Mouse (Mus musculus) thymus, adult 2 months (tissue): ENCODE results near the gene Ntn4. TPM values are rescaled to one million over a fixed set of nuclear protein-coding genes. Genes with fewer than 3 reads are reported as not detected.

Source experiments
- DNase-seq: peaks from one replicate; pipeline ENCODE4 v3.0.0; 2021
- H3K27ac ChIP-seq: fragments of 200-500 bp; 2 replicates; pipeline ENCODE4 v1.5.1; 2012; ENCODE audit warnings: low read length, control low read depth; ENCODE audit not compliant: control insufficient read depth, insufficient read depth
- H3K27me3 ChIP-seq: fragments of 200-500 bp; 2 replicates; pipeline ENCODE4 v1.6.1; 2012; ENCODE audit warnings: mild to moderate bottlenecking, low read length, moderate library complexity, mixed read lengths; ENCODE audit not compliant: control insufficient read depth, insufficient read depth
- H3K36me3 ChIP-seq: fragments of 200-500 bp; 2 replicates; pipeline ENCODE4 v1.6.1; 2012; ENCODE audit warnings: mild to moderate bottlenecking, low read length, moderate library complexity; ENCODE audit not compliant: control insufficient read depth, insufficient read depth
- H3K4me1 ChIP-seq: fragments of 200-500 bp; replicated peaks from 2 replicates; pipeline ENCODE4 v1.6.1; 2012; ENCODE audit warnings: low read length; ENCODE audit not compliant: control insufficient read depth, insufficient read depth
- H3K4me3 ChIP-seq: fragments of 200-500 bp; 2 replicates; pipeline ENCODE4 v1.5.1; 2012; ENCODE audit warnings: mild to moderate bottlenecking, low read length, control low read depth, moderate library complexity; ENCODE audit not compliant: control insufficient read depth, insufficient read depth
- CTCF ChIP-seq: fragments of 200-500 bp; IDR thresholded peaks from 2 replicates; pipeline ENCODE4 v1.5.1; 2012; ENCODE audit warnings: mild to moderate bottlenecking, control low read depth, low read length, moderate library complexity, borderline replicate concordance; ENCODE audit not compliant: control insufficient read depth, poor library complexity, insufficient read depth; ENCODE audit errors: extremely low read depth
- POLR2A ChIP-seq: fragments of 200-500 bp; IDR thresholded peaks from 2 replicates; pipeline ENCODE4 v1.6.1; 2012; ENCODE audit warnings: mild to moderate bottlenecking, low read length, control low read depth, moderate library complexity; ENCODE audit not compliant: control insufficient read depth, poor library complexity, insufficient read depth; ENCODE audit errors: extremely low read depth
- WGBS: fragments of 180-500 bp; shearing (Covaris S2); methylation state at CpG from one replicate; pipeline ENCODE4 v1.1.7; 2018; 5-methylcytosine and 5-hydroxymethylcytosine counted together
- polyA plus RNA-seq: library from polyadenylated mRNA; depleted of rRNA; stranded (reverse); fragments of >200 nt; gene quantifications from 2 replicates; pipeline ENCODE4 v1.2.3, GENCODE M21; 2012; rRNA removed

Gene Ntn4
- 1.1 and 1.3 TPM in 2 replicates for polyA plus RNA-seq

GRCm38 (mm10) chr10:93640521-93640952 lies at the start of gene Ntn4:
TSS of gene Ntn4 (plus strand) at chr10:93640681.
- WGBS = 8% methylated on average over 28 of the region's 30 CpGs
- DNase-seq = no peak
- H3K27ac ChIP-seq = no peak within 1 kb of the TSS
- H3K27me3 ChIP-seq = peaks cover 22% of the 10 kb centered on the region
- no peaks in the 10 kb centered on the region for H3K36me3 ChIP-seq
- peak within 1 kb of the TSS; percentile 47 for H3K4me3 ChIP-seq
- no peak for TF ChIP-seq CTCF
- TF ChIP-seq POLR2A = no peak
- peaks cover 15% of the 10 kb centered on the region for H3K4me1 ChIP-seq

- H3K4me3 ChIP-seq = no peak overlapping the region
- peaks cover 9% of the 10 kb centered on the region for H3K4me1 ChIP-seq
- peak; percentile 53 for DNase-seq
- no peaks in the 10 kb centered on the region for H3K27me3 ChIP-seq
- WGBS = 81% methylated on average over 12 of the region's 12 CpGs
- H3K36me3 ChIP-seq = no peaks in the 10 kb centered on the region
- TF ChIP-seq POLR2A = no peak
- TF ChIP-seq CTCF = no peak
- H3K27ac ChIP-seq = no peak overlapping the region
These were observed 48.0 kb upstream of the Ntn4 start for GRCm38 (mm10) chr10:93592456-93592855.

- Histone ChIP-seq H3K36me3 (no peaks in the 10 kb centered on the region), H3K4me3 (peak overlapping the region; percentile 52), H3K27ac (no peak overlapping the region), H3K27me3 (no peaks in the 10 kb centered on the region), H3K4me1 (peaks cover 9% of the 10 kb centered on the region)
- peak; percentile 58; the same call in 1 of the 2 replicates for TF ChIP-seq CTCF
- TF ChIP-seq POLR2A = no peak
- peak; percentile 76 for DNase-seq
- 1% methylated on average over 22 of the region's 22 CpGs for WGBS
These were observed 46.4 kb upstream of the Ntn4 start for GRCm38 (mm10) chr10:93594022-93594482.

- H3K4me3 ChIP-seq = no peak overlapping the region
- no peak overlapping the region for H3K27ac ChIP-seq
- no peaks in the 10 kb centered on the region for H3K36me3 ChIP-seq
- 84% methylated on average over 4 of the region's 4 CpGs for WGBS
- TF ChIP-seq CTCF = no peak
- no peak for TF ChIP-seq POLR2A
- H3K4me1 ChIP-seq = peaks cover 5% of the 10 kb centered on the region
- H3K27me3 ChIP-seq = no peaks in the 10 kb centered on the region
- DNase-seq = no peak
These were observed 44.6 kb upstream of the Ntn4 start for GRCm38 (mm10) chr10:93595831-93596230.

- Histone ChIP-seq H3K27me3 (no peaks in the 10 kb centered on the region), H3K27ac (no peak overlapping the region), H3K4me1 (peaks cover 5% of the 10 kb centered on the region), H3K4me3 (no peak overlapping the region), H3K36me3 (no peaks in the 10 kb centered on the region)
- no peak for DNase-seq
- TF ChIP-seq POLR2A = no peak
- TF ChIP-seq CTCF = no peak
- WGBS = 96% methylated on average over 3 of the region's 3 CpGs
These were observed 43.8 kb upstream of the Ntn4 start for GRCm38 (mm10) chr10:93596641-93597040.

GRCm38 (mm10) chr10:93602309-93602708 lies 38.2 kb upstream of the Ntn4 start:
- Histone ChIP-seq H3K4me1 (no peaks in the 10 kb centered on the region), H3K27me3 (no peaks in the 10 kb centered on the region), H3K27ac (no peak overlapping the region), H3K36me3 (no peaks in the 10 kb centered on the region), H3K4me3 (no peak overlapping the region)
- 97% methylated on average over 5 of the region's 5 CpGs for whole genome bisulfite sequencing
- TF ChIP-seq POLR2A (no peak), CTCF (no peak)
- DNase-seq = no peak

- Histone ChIP-seq H3K27me3 (no peaks in the 10 kb centered on the region), H3K4me3 (no peak overlapping the region), H3K36me3 (no peaks in the 10 kb centered on the region), H3K27ac (no peak overlapping the region), H3K4me1 (no peaks in the 10 kb centered on the region)
- no peak for DNase-seq
- no peak for TF ChIP-seq CTCF
- no peak for TF ChIP-seq POLR2A
- WGBS = 94% methylated on average over 1 of the region's 1 CpGs
These were observed 37.2 kb upstream of the Ntn4 start for GRCm38 (mm10) chr10:93603256-93603655.
